Mouse (Mus musculus) stomach, embryonic 16.5 days (tissue): Measurements from ENCODE around the gene Erap1. TPM values are rescaled to one million over a fixed set of nuclear protein-coding genes. Genes with fewer than 3 reads are reported as not detected.
"Not testable (repeated sequence)": the region's sequence is repeated elsewhere in the genome, so short reads cannot be mapped to it uniquely, and the experiment has no call there.

Experiments
- ATAC-seq: fragments of 200-750 bp; cut with Nextera tagmentation; 2 replicates; pipeline ENCODE4 v1.8.0; 2017; ENCODE audit warnings: moderate number of reproducible peaks, moderate TSS enrichment; ENCODE audit not compliant: insufficient read depth, low FRiP score
- H3K27ac ChIP-seq: fragments of 300-500 bp; sonication (generic); 2 replicates; pipeline ENCODE4 v1.5.1; 2014; ENCODE audit warnings: low read length
- H3K27me3 ChIP-seq: fragments of 300-500 bp; sonication (generic); 2 replicates; pipeline ENCODE4 v1.6.1; 2014; ENCODE audit warnings: low read length, control low read depth, mixed read lengths; ENCODE audit not compliant: control insufficient read depth, insufficient read depth
- H3K36me3 ChIP-seq: fragments of 300-500 bp; sonication (generic); 2 replicates; pipeline ENCODE4 v1.6.1; 2014; ENCODE audit warnings: low read length; ENCODE audit not compliant: control insufficient read depth, insufficient read depth
- H3K4me1 ChIP-seq: fragments of 300-500 bp; sonication (generic); 2 replicates; pipeline ENCODE4 v1.6.1; 2014; ENCODE audit warnings: low read length, control low read depth, mixed read lengths; ENCODE audit not compliant: control insufficient read depth, insufficient read depth
- H3K4me2 ChIP-seq: fragments of 300-500 bp; sonication (generic); 2 replicates; pipeline ENCODE4 v1.6.1; 2014; ENCODE audit warnings: low read depth, low read length, mixed read lengths
- H3K4me3 ChIP-seq: fragments of 300-500 bp; sonication (generic); replicated peaks from 2 replicates; pipeline ENCODE4 v1.5.1; 2014; ENCODE audit warnings: mild to moderate bottlenecking, low read length
- H3K9ac ChIP-seq: fragments of 300-500 bp; sonication (generic); 2 replicates; pipeline ENCODE4 v1.6.1; 2014; ENCODE audit warnings: low read length
- H3K9me3 ChIP-seq: fragments of 300-500 bp; sonication (generic); replicated peaks from 2 replicates; pipeline ENCODE4 v1.6.1; 2016; ENCODE audit warnings: low read length, control low read depth; ENCODE audit not compliant: control insufficient read depth
- WGBS: fragments of 180-500 bp; shearing (Covaris S2); extraction: QIAGEN DNeasy Blood & Tissue Kit; methylation state at CpG from one replicate; pipeline ENCODE4 v1.1.7; 2014; 5-methylcytosine and 5-hydroxymethylcytosine counted together
- polyA plus RNA-seq: library from polyadenylated mRNA; unstranded; fragments of >200 nt; fragmentation: Nextera tagmentation; extraction: Ambion mirVana; gene quantifications from 2 replicates; pipeline ENCODE4 v1.2.1, GENCODE M21; 2015

Erap1 gene
- 30.2 and 33.2 TPM in 2 replicates for polyA plus RNA-seq

DNA sequence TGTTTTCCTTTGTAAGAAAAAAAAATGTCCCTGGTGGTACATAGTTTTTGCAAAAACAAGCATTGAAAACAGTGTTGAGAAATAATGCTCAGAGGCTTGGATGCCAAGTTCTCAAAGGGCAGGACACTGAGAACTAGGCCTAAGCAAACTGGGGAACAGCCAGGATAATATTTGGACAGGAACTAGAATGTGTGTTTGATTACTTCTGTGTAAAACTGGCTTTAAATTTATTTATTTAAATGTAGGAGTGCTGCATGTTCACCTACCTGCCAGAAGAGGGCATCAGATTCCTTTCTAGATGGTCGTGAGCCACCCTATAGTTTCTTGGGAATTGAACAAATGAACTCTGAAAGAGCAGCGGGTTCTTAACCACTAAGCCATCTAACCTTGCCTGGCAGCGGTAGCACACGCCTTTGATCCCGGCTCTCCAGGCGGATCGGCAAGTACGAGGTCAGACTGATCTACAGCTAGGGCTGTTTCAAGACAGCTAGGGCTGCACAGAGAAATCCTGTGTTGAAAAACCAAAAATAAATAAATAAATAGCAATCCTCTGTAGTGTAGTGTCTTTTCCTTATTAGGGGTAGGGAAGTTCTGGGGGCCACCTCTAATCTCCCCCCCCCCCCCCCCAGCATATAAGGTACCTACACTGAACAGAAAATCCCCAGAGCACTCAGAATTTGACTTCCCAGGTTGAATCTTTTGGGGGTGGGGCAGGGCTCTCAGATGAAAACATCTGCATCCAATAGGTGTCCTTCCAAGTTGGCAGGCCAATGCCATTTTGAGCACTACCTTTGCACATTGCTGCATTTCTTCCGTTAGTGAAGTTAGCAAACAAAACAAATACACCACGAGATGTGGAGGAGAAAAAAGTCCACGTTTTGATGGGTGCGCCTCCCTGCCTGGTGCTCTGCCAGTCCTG, at the start of gene Erap1:
TSS of gene Erap1 (plus strand) at position 776 of the 919 bp plus-strand sequence.
- H3K4me3 ChIP-seq: peak within 1 kb of the TSS; percentile 98
- no peaks in the 10 kb centered on the region for H3K9me3 ChIP-seq
- no peaks in the 10 kb centered on the region for H3K27me3 ChIP-seq
- peak within 1 kb of the TSS; percentile 97 for H3K4me2 ChIP-seq
- H3K4me1 ChIP-seq: no peaks in the 10 kb centered on the region
- WGBS: 1% methylated on average over 12 of the region's 12 CpGs
- H3K36me3 ChIP-seq: no peaks in the 10 kb centered on the region
- peak; percentile 55 for ATAC-seq
- H3K9ac ChIP-seq: peak within 1 kb of the TSS; percentile 99
- peak within 1 kb of the TSS; percentile 98 for H3K27ac ChIP-seq

DNA sequence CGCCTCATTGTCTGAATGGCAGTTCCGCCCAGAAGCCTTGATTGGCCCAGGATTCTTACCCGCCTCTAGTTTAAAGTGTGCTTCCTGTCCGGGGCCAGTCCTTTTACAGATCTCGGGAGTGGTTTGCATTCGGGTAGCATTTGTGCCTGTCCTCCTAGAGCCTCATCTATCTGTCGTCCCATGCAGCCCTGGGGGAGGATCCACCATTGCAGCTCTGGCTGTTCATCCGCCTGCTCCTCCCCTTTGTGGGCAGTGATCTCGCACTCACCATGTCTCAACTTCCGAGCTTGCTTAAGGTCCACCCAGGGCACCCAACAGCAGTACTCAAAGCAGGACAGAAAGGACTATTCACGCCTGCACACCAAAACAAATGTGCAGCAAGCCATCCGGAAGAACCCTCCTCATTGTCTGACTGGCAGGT, 48.0 kb upstream of the Erap1 start:
- not testable (repeated sequence) for ATAC-seq

DNA sequence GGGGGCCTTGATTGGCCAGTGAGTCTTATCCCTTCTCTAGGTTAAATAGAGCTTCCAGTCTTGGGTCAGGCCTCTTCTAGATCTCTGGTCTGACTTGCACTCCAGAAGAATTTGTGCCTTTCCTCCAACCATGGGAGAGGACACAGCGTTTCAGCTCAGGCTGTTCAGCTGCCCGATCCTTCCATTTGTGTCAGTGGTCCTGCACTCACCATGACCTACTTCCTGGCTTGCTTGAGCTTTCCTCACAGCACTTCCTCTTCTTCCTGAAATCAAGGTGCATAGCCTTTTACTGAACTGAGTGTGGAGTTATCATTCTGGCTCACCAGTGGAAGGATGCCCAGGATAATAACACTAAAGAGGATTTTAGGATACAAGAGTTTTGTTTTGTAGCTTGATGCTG, 47.5 kb upstream of the Erap1 start:
- H3K9ac ChIP-seq, H3K9me3 ChIP-seq, H3K4me1 ChIP-seq, H3K27ac ChIP-seq, H3K36me3 ChIP-seq, H3K4me3 ChIP-seq, H3K27me3 ChIP-seq, ATAC-seq, H3K4me2 ChIP-seq: not testable (repeated sequence)
- 79% methylated on average over 2 of the region's 2 CpGs for WGBS

More for the DNA sequence above, 48.0 kb upstream of the Erap1 start:
- 60% methylated on average over 12 of the region's 12 CpGs for WGBS
- not testable (repeated sequence) for H3K4me2 ChIP-seq, H3K4me1 ChIP-seq, H3K9ac ChIP-seq, H3K27me3 ChIP-seq, H3K9me3 ChIP-seq, H3K4me3 ChIP-seq, H3K27ac ChIP-seq, H3K36me3 ChIP-seq

DNA sequence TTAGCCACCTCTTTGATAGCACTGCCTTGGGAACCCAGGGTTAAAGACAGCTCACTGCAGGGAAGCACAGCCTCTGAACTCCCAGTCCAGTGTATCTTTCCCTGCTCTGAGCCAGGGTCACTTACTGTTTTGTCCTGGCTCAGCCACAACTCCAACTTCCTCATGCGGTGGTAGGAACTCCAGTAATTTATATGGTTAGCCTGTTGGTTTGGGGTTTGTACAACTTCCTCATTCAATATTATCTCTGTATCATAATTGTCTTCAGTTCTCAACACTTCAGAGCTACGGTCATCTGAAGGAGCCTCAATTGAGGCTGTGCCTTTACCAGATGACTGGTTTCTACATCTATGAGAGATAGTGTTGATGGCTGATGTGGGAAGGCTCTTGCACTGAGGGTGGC, 42.3 kb upstream of the Erap1 start:
- H3K4me3 ChIP-seq, ATAC-seq, H3K27me3 ChIP-seq, H3K9ac ChIP-seq, H3K9me3 ChIP-seq, H3K4me2 ChIP-seq, H3K4me1 ChIP-seq, H3K36me3 ChIP-seq, H3K27ac ChIP-seq: not testable (repeated sequence)
- 82% methylated on average over 2 of the region's 2 CpGs for WGBS

DNA sequence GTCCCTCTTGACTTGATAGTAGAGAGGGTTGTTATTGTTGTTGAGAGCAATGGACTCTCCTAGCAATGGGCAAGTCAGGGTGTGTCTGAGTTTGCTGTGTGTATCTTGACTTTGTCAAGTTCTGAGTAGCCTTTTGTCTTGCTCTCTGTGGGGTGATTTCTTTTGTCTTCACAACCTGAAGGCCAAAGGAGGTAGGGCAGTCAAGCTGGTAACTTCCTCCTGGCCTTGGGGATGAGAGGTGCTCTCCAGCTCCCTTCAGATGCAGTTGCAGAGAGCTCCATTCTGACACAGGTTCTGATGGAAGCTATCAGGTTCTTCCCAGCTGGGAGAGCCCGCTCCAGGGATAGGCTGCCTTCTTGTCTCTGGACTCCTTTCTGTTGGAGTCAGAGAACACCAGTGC, 37.6 kb upstream of the Erap1 start:
- WGBS: no CpG with 5 or more reads among the region's 1 CpGs
- not testable (repeated sequence) for H3K4me3 ChIP-seq, H3K9me3 ChIP-seq, ATAC-seq, H3K4me2 ChIP-seq, H3K36me3 ChIP-seq, H3K4me1 ChIP-seq, H3K27me3 ChIP-seq, H3K27ac ChIP-seq, H3K9ac ChIP-seq

DNA sequence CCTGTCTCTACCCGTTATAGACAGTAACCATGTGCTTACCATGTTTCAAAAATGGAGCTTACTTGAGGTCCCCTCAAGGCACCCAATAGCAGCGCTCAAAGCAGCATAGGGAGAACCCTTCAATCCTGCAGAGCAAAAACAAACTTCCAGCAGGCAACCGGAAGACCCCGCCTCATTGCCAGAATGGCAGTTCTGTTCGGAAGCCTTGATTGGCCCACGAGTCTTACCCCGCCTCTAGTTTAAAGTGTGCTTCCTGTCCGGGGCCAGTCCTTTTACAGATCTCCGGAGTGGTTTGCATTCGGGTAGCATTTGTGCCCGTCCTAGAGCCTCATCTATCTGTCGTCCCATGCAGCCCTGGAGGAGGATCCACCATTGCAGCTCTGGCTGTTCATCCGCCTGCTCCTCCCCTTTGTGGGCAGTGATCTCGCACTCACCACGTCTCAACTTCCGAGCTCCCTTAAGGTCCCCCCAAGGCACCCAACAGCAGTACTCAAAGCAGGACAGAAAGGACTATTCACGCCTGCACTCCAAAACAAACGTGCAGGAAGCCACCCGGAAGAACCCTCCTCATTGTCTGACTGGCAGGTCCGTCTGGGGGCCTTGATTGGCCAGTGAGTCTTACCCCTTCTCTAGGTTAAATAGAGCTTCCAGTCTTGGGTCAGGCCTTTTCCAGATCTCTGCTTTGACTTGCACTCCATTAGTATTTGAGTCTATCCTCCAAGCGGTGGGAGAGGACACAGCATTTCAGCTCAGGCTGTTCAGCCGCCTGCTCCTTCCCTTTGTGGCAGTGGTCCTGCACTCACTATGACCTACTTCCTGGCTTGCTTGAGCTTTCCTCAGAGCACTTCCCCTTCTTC, 22.0 kb upstream of the Erap1 start:
- H3K4me1 ChIP-seq, H3K9me3 ChIP-seq, H3K27me3 ChIP-seq, H3K36me3 ChIP-seq: not testable (repeated sequence)
- peak overlapping the region; percentile 95 for H3K27ac ChIP-seq
- WGBS: 7% methylated on average over 22 of the region's 22 CpGs
- H3K4me2 ChIP-seq: peak overlapping the region; percentile 61
- H3K4me3 ChIP-seq: peak overlapping the region; percentile 61
- peak; percentile 99 for ATAC-seq
- H3K9ac ChIP-seq: peak overlapping the region; percentile 75

DNA sequence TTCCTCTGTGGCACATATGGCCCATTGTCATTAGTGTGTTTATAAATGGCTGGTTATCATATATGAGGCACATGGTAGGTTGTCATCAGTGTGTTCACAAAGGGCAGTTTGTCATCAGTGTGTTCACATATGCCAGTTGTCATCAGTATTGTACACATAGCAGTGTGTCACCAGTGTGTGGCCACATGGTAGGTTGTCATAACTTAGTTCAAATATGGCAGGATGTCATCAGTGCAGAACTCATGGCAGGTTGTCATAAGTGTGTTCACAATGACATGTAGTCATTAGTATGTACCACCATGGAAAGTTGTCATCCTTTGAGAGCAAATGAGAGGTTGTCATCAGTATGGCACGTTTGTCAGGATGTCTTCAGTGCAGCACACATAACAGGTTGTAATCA, 7.0 kb upstream of the Erap1 start:
- H3K27me3 ChIP-seq: no peaks in the 10 kb centered on the region
- no peaks in the 10 kb centered on the region for H3K4me1 ChIP-seq
- WGBS: 48% methylated on average over 1 of the region's 1 CpGs
- H3K9ac ChIP-seq: no peak overlapping the region
- no peaks in the 10 kb centered on the region for H3K36me3 ChIP-seq
- H3K4me2 ChIP-seq: no peak overlapping the region
- no peak overlapping the region for H3K4me3 ChIP-seq
- no peaks in the 10 kb centered on the region for H3K9me3 ChIP-seq
- no peak overlapping the region for H3K27ac ChIP-seq
- no peak for ATAC-seq

DNA sequence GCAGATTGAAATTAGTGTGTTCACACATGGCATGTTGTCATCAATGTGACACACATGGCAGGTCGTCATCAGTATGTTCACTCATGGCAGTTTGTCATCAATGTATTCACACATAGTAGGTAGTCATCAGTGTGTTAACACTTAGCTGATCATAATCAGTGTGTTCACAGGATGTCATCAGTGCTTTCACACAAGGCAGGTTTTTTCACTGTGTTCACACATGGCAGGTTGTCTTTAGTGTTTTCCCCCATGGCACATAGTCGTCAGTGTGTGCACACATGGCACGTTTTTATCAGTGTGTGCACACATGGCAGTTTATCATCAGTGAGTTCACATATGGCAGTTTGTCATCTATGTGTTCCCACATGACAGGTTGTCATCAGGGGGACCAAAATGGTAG, 6.5 kb upstream of the Erap1 start:
- Histone ChIP-seq H3K4me1 (no peaks in the 10 kb centered on the region), H3K27ac (no peak overlapping the region), H3K9me3 (no peaks in the 10 kb centered on the region), H3K9ac (no peak overlapping the region), H3K36me3 (no peaks in the 10 kb centered on the region), H3K4me2 (no peak overlapping the region), H3K4me3 (no peak overlapping the region), H3K27me3 (no peaks in the 10 kb centered on the region)
- no peak for ATAC-seq
- 69% methylated on average over 3 of the region's 3 CpGs for WGBS
